Mouse (Mus musculus) testis, postnatal 10 days (tissue): ENCODE measurements around the gene Tomm70a.

Experiments
- DNase-seq: peaks from one replicate; pipeline ENCODE4 v3.0.0; 2021; ENCODE audit warnings: low spot score

The Tomm70a gene

GRCm38 (mm10) chr16:57120913-57121815 lies at the start of gene Tomm70a:
Gene Tomm70a (plus strand): TSS chr16:57121703.
- peak; percentile 91 for DNase-seq

- DNase-seq: no peak
Observed at GRCm38 (mm10) chr16:57075986-57076385, 45.5 kb upstream of the Tomm70a start.

- no peak for DNase-seq
Observed at GRCm38 (mm10) chr16:57079577-57079976, 41.9 kb upstream of the Tomm70a start.

- peak; percentile 55 for DNase-seq
Observed at GRCm38 (mm10) chr16:57092460-57092859, 29.0 kb upstream of the Tomm70a start.

- no peak for DNase-seq
Observed at GRCm38 (mm10) chr16:57092911-57093605, 28.4 kb upstream of the Tomm70a start.

- no peak for DNase-seq
Observed at GRCm38 (mm10) chr16:57098468-57099144, 22.9 kb upstream of the Tomm70a start.

- no peak for DNase-seq
Observed at GRCm38 (mm10) chr16:57099572-57100237, 21.8 kb upstream of the Tomm70a start.

GRCm38 (mm10) chr16:57101174-57101573 lies 20.3 kb upstream of the Tomm70a start:
- no peak for DNase-seq

GRCm38 (mm10) chr16:57106185-57106960 lies 15.1 kb upstream of the Tomm70a start:
- DNase-seq: no peak

GRCm38 (mm10) chr16:57116066-57116465 lies 5.4 kb upstream of the Tomm70a start:
- no peak for DNase-seq

- no peak for DNase-seq
Observed at GRCm38 (mm10) chr16:57117562-57117961, 3.9 kb upstream of the Tomm70a start.

GRCm38 (mm10) chr16:57121816-57122415 lies 413 bp downstream of the Tomm70a start:
- DNase-seq: peak; percentile 62

GRCm38 (mm10) chr16:57122682-57123445 lies 1.4 kb downstream of the Tomm70a start:
- DNase-seq: no peak

- no peak for DNase-seq
Observed at GRCm38 (mm10) chr16:57126268-57126667, 4.8 kb downstream of the Tomm70a start.

GRCm38 (mm10) chr16:57127825-57128224 lies 6.3 kb downstream of the Tomm70a start:
- no peak for DNase-seq

- DNase-seq: no peak
Observed at GRCm38 (mm10) chr16:57130752-57131400, 9.4 kb downstream of the Tomm70a start.

- no peak for DNase-seq
Observed at GRCm38 (mm10) chr16:57131544-57131943, 10.0 kb downstream of the Tomm70a start.

- no peak for DNase-seq
Observed at GRCm38 (mm10) chr16:57132326-57132725, 10.8 kb downstream of the Tomm70a start.

GRCm38 (mm10) chr16:57133611-57134010 lies 12.1 kb downstream of the Tomm70a start:
- no peak for DNase-seq
